Mouse (Mus musculus): ENCODE measurements around the gene Sema4a.

The Sema4a gene

DNA sequence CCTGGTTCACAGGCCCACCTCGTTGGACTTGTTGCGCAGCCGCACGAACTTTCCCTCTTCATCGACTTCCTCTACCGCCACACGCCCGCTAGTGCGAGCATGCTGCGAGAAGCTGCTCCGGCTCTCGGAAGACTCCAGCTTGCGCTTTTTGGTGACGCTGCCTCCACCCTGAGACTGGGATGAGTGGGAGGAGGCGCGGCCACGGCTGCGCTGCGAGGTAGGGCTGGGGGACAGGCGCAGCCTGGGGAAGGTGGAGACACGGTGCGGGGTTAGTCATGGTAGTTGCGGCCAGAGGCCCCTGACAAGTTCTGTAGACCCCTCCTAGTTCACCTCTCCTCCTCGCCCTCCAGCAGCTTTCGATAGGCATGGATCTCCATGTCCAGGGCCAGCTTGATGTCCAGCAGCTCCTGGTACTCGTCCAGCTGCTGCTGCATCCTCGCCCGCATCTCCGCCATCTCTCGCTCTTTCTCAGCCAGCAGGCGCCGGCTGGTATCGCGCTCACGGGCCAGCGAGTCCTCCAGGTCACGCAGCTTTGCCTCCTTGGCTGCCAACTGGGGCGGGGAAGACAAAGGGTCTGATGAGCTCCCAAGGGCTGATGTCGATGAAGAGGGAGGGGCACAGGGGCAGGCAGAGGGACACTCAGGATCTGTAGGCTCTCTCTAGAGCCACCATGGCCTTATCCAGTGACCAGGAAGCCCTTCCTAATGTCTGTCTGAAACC lies 23.8 kb upstream of the Sema4a start:
- DNase-seq = peak; percentile 55

DNA sequence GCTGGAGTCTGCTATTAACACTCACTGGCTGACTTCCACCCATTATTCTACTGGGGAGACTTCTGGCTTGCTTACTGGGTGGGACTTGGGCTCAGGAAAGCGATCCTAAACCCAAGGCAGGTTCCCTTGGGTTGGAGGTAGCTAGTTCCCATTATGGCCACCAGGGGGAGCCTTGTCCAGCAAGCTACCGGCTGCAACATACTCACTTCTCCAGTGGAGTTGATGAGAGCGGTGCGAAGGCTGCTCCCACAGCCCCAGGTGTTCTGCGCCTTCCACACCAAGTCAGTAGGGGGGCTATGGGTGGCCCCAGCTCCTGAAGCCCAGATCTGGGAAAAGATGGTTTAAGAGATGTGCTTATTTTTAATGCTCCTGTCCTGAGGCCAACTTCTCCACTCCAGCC lies 22.6 kb upstream of the Sema4a start:
- DNase-seq = peak; percentile 79

DNA sequence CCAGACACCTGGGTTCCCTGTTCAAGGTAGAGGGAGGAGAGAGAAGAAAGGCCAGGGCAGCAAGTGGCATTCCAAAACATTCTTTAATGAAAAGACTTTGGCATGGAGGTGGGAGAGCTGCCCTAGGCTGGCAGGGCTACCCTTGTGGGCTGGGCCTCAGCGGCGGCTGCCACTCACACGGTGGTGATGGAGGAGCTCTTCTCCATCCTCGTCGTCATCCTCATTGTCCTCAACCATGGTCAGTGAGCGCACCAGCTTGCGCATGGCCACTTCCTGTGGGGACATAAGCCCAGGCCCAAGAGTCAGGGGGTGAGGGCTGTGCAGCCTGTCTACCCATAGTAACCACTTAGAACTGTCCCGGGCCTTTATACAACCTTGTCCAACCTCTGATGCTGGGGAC lies 22.2 kb upstream of the Sema4a start:
- DNase-seq = no peak

DNA sequence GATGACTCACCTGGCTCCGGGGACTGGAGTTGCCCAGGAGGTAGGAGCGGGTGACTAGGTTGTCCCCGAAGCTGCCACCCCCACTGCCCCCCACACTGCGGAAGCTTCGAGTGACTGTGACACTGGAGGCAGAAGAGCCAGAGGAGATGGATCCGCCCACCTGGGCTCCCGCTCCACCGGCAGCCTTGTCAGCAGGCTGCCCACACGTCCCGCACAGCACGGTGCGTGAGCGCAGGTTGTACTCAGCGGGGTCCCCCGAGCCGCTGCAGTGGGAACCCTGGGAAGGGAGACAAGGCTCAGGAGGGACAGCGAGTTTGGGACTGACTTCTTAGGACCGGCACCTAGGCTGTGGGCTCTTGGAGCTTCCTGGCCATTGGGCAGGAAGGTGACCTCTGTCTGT lies 21.4 kb upstream of the Sema4a start:
- DNase-seq = no peak

DNA sequence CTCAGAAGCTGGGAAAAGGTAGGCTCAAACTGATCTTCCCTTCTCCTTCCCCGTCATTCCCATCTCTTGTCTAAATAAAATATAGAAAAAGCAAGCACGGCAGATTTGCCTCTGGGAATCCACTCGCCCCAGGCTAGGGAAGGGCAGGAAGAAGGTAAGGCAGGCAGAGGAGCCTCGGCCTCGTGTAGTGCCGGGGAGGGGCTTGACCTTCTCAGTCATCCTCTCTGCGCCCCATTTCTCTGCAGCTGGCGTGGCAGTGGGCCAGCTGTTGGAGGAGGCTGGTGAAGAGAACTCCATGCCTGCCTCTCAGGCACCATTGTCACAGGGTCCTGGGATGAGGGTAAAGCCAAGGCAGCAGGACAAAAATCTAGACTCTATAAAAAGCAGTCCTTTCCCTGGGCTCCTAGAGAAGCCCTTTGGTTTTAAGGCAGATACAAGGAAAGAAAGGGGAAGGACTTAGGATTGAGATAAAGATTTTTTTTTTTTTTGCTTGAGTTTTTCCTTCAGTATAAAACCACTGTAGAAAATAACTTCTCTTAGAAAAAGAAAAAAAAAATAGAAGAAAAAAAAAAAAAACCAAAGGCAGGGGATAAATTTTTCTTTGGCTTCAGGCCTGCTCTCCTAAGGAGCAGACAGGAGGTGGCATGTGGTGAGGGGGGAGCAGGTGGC lies 20.5 kb upstream of the Sema4a start:
- DNase-seq = no peak

DNA sequence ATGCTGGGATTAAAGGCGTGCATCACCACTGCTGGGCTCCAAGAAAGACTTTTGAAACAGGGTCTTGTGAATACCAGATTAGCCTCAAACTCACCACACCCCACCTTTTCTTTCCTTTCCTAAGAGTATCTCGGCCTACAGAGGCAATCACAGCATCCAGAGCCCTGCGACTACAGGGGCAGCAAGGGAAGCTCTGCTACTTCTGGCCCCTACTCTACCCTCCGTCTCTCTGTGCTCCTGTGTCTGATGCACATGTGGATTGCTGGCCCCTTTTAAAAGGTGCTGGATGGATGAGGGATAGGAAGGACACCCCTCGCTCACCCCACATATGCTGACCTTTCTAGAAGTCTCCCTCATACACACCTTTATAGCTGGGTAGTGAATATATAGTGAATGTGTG lies 19.7 kb upstream of the Sema4a start:
- no peak for DNase-seq

DNA sequence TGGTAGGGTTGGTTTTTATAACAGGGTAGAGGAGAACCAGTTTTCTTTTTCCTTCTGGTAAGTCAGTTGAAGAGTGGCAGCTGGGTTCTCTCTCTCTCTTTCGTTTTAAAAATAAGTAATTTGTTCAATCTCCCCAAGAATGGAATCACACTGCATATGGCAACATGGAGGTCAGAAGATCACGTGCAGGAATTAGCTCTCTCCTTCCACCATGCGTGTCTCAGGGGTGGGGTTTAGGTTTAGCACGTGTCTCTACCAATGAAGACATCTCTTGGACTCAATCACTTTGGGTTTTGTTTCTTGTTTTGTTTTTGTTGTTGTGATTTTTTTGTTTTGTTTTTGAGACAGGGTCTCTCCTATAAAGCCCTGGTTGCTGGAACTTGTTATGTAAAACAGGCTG lies 18.8 kb upstream of the Sema4a start:
- no peak for DNase-seq

DNA sequence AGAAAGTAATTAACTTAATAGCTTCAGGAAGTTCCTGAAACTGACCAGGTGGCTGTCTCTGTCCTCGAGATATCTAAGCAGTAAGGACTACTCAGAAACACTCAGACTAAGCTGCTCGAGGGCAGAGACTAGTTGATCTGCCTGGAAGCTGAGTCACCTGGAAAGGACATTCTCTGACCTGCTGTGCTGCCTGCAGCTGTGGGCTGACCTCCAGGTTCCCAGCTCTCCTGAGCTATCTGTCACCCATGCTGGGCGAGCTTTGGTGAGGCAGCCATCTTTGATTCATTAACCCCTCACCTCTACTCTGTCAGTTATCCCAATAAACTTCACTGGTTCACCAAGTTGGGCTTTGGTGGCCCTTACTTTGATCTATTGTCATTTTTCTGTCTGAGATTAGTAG lies 18.2 kb upstream of the Sema4a start:
- DNase-seq = no peak

DNA sequence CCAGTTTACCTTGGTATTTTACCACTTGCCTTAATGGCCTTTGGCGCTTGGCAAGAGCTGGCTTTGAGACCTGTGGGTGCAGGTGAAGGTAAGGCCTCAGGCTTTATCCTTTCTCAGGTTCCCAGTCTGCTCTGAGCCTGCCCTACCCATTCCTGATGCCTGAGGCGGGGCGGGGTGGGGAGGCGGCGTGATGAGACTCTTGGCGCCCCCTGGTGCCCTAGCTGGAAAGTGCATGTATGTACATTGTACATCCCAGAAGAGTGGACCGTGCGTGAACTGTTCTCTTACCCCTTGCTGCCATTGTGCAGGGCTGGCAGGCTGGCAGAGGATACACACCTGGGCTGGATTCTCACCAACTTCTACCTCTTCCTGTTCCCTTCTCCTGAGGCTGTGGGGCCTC lies 16.8 kb upstream of the Sema4a start:
- DNase-seq = peak; percentile 80

DNA sequence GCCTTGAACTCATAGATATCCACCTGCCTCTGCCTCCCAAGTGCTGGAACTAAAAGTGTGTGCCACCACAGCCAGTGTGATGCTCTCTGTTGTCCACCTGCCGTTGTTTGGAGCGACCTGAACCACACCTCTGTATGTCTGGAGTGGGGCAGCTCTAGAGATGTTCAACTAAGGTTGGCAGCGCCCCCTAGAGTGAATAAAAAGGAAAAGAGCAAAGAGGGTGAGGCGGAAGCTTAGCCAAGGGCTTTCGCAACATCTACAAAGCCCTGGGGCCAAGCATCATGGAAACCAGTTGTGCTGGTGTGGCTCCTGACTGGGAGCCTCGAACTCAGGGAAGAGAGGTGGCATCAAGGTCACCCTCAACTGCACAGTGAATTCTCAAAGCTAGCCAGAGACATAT lies 15.4 kb upstream of the Sema4a start:
- DNase-seq = no peak

DNA sequence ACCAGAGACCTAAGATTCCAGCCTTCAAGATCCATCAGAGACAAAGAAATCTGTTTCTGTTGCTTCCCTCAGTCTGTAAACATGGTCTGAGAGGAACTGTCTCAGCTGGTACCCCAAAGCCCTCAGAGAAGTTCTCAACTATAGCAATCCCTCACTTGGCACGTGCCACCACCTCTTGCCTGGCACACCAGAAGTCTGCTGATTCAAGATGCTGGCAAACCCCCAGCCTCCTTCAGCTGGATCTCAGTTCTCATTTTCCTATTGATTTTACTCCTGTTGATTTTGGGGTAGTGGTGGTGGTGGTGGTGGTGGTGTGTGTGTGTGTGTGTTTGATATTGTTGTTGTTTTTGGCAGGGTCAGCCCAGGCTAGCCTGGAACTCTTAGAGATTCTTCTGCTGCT lies 12.6 kb upstream of the Sema4a start:
- no peak for DNase-seq

DNA sequence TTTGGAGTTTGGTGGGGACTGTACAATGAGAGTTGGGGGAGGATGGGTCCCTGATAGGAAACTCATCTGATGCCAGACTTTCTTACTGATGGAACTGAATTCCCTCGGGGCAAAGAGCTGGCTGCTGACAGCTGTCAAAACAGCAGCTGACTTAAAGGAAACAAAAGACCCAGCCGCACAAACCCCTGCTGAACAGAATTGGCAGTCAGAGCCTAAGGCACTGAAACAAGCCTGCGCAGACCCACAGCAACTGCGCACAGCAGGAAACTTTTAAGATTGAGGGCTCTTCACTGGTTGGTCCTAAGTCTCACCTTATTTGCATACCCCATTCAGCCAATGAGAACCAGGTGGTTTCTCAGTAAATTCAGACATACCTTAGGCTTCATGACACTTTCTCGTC lies 12.0 kb upstream of the Sema4a start:
- no peak for DNase-seq

DNA sequence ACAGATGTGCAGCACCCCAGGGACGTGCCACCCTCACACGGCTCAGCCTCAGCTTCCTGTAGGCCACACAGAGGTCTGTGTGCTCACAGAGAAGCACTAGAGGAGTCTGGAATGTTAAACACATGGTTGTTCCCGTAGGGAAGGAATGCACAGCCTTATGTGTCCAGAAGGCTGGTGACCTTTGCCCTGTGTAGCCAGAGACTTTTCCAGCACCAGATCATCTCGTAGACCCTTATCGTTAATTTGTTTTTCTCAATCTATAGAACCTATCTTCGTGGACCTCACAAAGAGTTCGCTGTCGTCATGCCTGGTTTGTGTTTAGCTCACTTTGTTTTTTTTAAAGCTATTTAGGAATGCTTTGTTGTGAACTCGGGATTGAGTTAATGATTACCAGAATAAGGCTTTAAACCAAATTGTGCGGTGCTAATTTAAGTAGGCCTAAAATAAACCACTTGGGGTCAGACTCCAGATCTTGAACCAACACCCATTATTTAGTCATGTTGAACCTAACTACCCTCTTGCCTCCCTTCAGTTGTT lies 10.0 kb upstream of the Sema4a start:
- no peak for DNase-seq

DNA sequence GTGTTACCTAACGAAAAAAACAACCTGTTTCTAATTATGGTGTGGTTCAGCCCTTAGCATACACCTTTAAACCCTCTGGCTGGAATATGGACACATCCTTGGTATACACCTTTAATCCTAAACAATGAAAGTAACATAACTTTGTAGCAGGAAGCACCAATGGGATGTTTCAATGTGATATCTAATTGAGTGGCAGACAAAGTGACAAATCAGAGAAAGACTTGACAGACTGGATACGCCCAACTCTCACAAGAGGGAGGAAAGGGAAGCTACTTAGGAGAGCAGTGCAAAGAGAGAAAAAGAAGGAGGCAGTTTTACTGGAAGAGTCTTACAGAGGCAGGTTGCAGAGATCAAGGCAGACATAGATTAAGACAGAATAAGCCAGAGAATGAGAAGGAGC lies 8.5 kb upstream of the Sema4a start:
- no peak for DNase-seq

DNA sequence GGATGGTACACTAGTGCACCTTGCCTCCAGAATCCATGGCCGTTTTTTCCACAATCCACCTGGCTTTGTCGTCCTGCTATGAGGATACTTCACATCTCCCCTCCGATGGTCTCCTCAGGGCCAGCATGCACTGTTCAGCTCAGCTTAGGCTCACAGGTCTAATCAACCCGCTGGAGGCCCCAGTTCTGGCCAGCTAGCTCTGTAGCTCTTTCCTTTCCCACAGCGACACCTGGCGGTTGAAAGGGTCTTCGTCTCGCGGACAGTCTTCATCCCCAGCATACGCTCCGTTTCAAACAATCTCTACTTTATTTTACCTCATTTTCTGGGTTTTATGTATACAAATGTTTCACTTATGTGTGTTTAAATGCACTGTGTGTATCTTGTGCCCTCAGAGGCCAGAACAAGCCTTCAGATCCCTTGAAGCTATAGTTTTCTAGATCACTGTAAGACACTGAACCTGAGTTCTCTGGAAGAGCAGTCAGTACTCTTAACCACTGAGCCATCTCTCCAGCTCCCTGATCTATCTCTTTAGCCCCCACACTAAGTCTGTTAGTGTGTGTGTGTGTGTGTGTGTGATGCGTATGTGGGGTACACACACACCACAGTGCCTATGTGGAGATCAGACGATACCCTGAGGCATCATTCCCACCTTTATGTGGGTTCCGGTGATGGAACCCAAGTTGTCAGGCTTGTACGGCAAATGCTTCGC lies 6.3 kb upstream of the Sema4a start:
- DNase-seq = peak; percentile 89

DNA sequence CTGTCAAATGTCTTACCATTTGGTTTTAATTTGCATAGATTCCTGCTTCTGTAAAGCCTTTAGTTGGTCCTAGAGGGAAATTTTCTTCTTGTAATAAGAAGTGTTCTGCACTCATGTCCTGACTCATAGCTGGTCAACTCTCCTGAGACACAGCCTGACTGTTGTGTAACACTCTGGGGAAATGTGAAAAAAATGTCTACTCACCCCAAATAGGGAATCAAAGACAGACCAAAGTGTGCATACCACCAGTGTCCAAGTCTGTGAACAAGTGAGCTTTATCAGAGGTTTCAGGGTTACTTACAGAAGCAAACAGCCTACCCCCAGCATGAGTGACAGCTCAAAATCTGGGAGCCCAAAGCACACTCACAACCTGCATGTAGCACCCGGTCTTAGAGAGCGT lies 4.1 kb upstream of the Sema4a start:
- DNase-seq = no peak

DNA sequence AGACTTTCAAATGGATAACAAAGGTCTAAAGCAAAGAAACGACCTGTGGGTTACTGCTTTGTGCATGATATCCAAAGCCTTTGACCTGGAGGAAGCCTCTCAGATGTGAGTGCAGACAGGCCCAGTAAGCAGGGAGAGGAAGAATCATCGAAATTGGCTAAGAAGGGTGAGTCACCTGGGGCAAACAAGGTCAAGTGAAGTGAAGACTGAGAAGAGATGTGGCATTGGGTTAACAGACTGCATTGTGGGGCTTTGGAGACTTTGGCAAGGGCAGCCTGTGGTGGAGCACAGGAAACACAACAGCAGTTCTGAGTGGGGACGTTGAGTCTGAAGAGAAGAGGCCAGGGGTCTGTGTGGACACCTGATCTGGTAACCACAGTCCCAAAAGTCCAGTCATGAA lies 3.4 kb upstream of the Sema4a start:
- no peak for DNase-seq

DNA sequence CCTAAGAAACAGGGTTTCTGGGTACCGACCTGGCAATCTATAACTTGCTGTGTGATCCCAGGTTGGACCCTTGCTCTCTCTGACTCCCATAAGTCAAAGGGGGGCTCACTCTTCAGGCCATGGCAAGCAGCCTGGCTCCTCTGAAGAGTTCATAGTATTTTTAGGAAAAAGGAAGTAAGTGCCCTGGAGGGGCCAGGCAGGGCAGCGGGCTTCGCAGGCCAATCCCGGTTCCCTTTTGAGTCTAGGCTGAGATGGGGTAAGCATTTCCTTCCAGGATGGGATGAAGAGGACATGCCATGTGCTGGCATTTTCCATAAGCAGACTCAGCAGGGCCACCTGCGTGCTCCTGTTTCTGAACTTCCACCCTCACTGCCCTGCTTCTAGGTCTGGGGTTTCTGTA lies 953 bp downstream of the Sema4a start:
- DNase-seq = no peak

DNA sequence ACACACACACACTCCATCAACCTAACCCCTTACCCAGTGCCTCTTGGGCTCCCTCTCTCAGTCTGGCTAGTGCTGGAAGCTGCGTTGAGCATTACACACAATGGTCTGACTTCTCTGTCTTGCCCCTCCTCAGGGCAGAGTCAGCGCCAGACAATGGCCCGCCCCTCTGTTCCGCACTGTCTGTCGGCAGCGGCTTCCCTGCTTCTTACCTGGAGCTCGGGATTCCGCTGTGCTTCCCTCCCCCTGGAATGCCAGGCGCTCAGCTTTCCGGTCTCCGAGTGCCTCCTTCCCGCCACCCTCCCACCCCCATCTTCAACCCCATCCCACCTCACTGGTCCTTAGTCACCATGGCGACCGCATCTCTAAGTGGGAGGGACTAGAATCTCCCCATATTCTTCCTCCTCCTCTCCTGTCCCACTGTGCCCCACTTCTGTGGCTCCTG lies 2.2 kb downstream of the Sema4a start:
- no peak for DNase-seq

DNA sequence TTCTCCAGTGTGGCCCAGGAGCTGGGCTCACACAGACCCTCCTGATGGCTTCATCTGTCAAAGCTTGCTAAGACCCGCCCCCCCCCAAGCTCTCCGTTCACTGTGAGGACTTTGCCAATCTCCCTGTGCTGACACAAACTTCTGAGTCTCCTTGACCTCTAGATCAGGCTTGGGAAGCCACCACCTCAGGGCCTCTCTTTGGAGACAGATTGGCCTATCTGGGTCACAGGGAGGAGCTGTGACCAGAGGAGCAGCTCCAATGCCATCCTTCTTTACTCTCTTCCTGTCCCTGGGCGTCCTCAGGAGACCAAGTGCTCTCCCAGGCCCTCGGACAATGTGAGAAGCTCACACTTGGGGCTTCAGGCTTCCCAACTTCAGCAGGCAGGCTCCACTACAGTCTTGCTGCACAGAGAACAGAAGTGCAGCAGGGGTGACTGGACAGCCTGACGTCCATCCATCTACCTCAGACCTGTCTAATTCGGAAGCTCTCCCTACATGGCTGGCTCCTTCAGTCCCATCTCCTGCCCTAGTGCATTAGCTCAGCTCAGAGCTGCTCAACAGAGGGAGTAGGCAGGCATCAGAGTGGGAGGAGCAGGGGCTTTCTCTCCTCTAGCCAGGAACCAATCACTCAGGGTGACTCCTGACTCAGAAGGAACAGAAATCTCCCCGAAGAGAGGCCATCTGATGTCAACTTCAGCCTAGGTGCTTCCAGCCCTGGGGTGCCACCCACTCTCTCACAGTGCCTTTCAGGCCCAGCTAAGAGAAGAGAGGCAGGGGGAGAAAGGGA lies 4.0 kb downstream of the Sema4a start:
- no peak for DNase-seq

DNA sequence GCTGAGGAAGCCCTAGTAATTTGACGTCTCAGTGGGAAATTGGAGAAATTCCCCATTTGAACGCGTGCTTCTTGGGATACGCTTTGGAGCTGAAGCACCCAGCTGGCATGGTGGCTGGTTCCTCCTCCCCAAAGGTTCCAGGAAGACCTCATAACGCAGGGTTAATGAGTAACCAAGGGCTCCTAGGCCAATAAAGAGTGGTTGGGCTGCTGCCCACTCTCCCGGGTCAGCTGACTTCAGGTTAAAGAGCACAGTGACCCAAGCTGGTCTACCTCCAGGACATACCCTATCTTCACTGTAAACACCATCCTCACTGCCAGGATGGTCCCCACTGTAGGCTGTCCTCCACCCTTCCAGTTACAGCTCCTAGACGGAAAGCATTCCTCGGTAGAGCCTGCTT lies 4.7 kb downstream of the Sema4a start:
- no peak for DNase-seq

DNA sequence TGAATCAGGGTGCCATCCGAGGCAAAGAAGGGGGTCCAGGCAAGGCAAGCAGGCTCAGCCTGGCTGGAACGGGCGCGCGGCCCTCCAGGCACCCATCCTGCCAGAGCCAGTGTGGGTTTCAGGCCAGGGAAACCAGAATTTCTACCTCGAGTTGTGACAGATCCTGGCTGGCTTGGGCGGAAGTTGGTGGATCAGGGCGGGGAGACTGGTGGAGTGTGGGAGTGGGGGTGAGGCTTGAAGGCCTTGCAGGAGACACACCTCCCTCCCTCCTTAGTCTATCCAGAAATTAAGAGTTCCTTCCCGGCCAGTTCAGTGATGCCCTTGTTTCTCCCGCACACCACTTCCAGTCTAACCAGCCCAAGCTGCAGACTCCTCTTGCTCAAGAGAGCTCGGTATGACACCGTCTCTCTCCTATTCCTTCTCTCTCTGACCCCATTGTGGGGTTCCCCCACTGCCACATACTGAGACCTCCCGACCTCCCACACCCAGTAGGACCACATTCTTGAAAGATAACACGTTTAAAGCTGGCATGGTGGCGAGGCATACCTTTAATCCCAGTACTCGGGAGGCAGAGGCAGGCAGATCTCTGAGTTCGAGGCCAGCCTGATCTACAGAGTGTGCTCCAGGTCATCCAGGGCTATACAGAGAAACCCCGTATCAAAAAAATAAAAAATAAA lies 5.3 kb downstream of the Sema4a start:
- no peak for DNase-seq

Measured in thymus, postnatal 25 days (tissue).